Mouse (Mus musculus) lung, embryonic 16.5 days (tissue): Measurements from ENCODE around the gene Pemt. TPM values are rescaled to one million over a fixed set of nuclear protein-coding genes. Genes with fewer than 3 reads are reported as not detected.

Source experiments
- ATAC-seq: fragments of 200-750 bp; cut with Nextera tagmentation; 2 replicates; pipeline ENCODE4 v1.8.0; 2017; ENCODE audit warnings: low read depth, mild to moderate bottlenecking, moderate library complexity
- H3K27ac ChIP-seq: fragments of 300-500 bp; sonication (generic); 2 replicates; pipeline ENCODE4 v1.5.1; 2014; ENCODE audit warnings: mild to moderate bottlenecking, control low read depth, low read length
- H3K27me3 ChIP-seq: fragments of 300-500 bp; sonication (generic); 2 replicates; pipeline ENCODE4 v1.6.1; 2014; ENCODE audit warnings: low read depth, low read length, mixed read lengths; ENCODE audit not compliant: control insufficient read depth, insufficient read depth
- H3K36me3 ChIP-seq: fragments of 300-500 bp; sonication (generic); 2 replicates; pipeline ENCODE4 v1.6.1; 2014; ENCODE audit warnings: low read length; ENCODE audit not compliant: control insufficient read depth, insufficient read depth
- H3K4me1 ChIP-seq: fragments of 300-500 bp; sonication (generic); replicated peaks from 2 replicates; pipeline ENCODE4 v1.6.1; 2014; ENCODE audit warnings: low read length, mixed read lengths; ENCODE audit not compliant: control insufficient read depth, insufficient read depth
- H3K4me2 ChIP-seq: fragments of 300-500 bp; sonication (generic); 2 replicates; pipeline ENCODE4 v1.6.1; 2014; ENCODE audit warnings: low read depth, low read length, control low read depth
- H3K4me3 ChIP-seq: fragments of 300-500 bp; sonication (generic); 2 replicates; pipeline ENCODE4 v1.5.1; 2014; ENCODE audit warnings: mild to moderate bottlenecking, low read length, control low read depth
- H3K9ac ChIP-seq: fragments of 300-500 bp; sonication (generic); 2 replicates; pipeline ENCODE4 v1.6.1; 2014; ENCODE audit warnings: low read length, control low read depth
- H3K9me3 ChIP-seq: fragments of 300-500 bp; sonication (generic); 2 replicates; pipeline ENCODE4 v1.6.1; 2016; ENCODE audit warnings: low read length; ENCODE audit not compliant: control insufficient read depth
- WGBS: fragments of 180-500 bp; shearing (Covaris S2); extraction: QIAGEN DNeasy Blood & Tissue Kit; methylation state at CpG from one replicate; pipeline ENCODE4 v1.1.7; 2014; 5-methylcytosine and 5-hydroxymethylcytosine counted together
- polyA plus RNA-seq: library from polyadenylated mRNA; unstranded; fragments of >200 nt; fragmentation: Nextera tagmentation; extraction: Ambion mirVana; gene quantifications from 2 replicates; pipeline ENCODE4 v1.2.1, GENCODE M21; 2015

Gene Pemt
- polyA plus RNA-seq, 1 experiment from 2014 or later: 6.5 TPM

- Histone ChIP-seq H3K4me2 (no peak overlapping the region), H3K27me3 (no peaks in the 10 kb centered on the region), H3K36me3 (no peaks in the 10 kb centered on the region), H3K9me3 (no peaks in the 10 kb centered on the region), H3K9ac (no peak overlapping the region), H3K4me1 (no peaks in the 10 kb centered on the region), H3K4me3 (no peak overlapping the region), H3K27ac (no peak overlapping the region)
- WGBS: 61% methylated on average over 4 of the region's 4 CpGs
- ATAC-seq: no peak
These were observed 15.3 kb upstream of the Pemt start for GRCm38 (mm10) chr11:60061504-60062006.

GRCm38 (mm10) chr11:60060026-60060425 lies 13.7 kb upstream of the Pemt start:
- Histone ChIP-seq H3K4me1 (no peaks in the 10 kb centered on the region), H3K9me3 (no peaks in the 10 kb centered on the region), H3K27me3 (no peaks in the 10 kb centered on the region), H3K36me3 (no peaks in the 10 kb centered on the region), H3K9ac (no peak overlapping the region), H3K4me3 (no peak overlapping the region), H3K27ac (no peak overlapping the region), H3K4me2 (no peak overlapping the region)
- no peak for ATAC-seq
- 90% methylated on average over 2 of the region's 2 CpGs for WGBS

- ATAC-seq: no peak
- Histone ChIP-seq H3K27me3 (no peaks in the 10 kb centered on the region), H3K9ac (no peak overlapping the region), H3K4me3 (no peak overlapping the region), H3K4me2 (no peak overlapping the region), H3K36me3 (no peaks in the 10 kb centered on the region), H3K4me1 (no peaks in the 10 kb centered on the region), H3K27ac (no peak overlapping the region), H3K9me3 (no peaks in the 10 kb centered on the region)
- 61% methylated on average over 10 of the region's 10 CpGs for WGBS
These were observed 12.2 kb upstream of the Pemt start for GRCm38 (mm10) chr11:60058441-60058840.

GRCm38 (mm10) chr11:60057987-60058386 lies 11.7 kb upstream of the Pemt start:
- 71% methylated on average over 2 of the region's 2 CpGs for WGBS
- Histone ChIP-seq H3K36me3 (no peaks in the 10 kb centered on the region), H3K9ac (no peak overlapping the region), H3K27ac (no peak overlapping the region), H3K4me1 (no peaks in the 10 kb centered on the region), H3K27me3 (no peaks in the 10 kb centered on the region), H3K4me2 (no peak overlapping the region), H3K9me3 (no peaks in the 10 kb centered on the region), H3K4me3 (no peak overlapping the region)
- no peak for ATAC-seq

- 75% methylated on average over 6 of the region's 6 CpGs for whole genome bisulfite sequencing
These were observed 10.2 kb upstream of the Pemt start for GRCm38 (mm10) chr11:60056520-60056919.

GRCm38 (mm10) chr11:60048841-60049240 lies 2.6 kb upstream of the Pemt start:
- Histone ChIP-seq H3K9ac (no peak overlapping the region), H3K4me1 (peaks cover 4% of the 10 kb centered on the region; the same call in 1 of the 2 replicates), H3K9me3 (no peaks in the 10 kb centered on the region), H3K4me2 (no peak overlapping the region), H3K27ac (no peak overlapping the region), H3K27me3 (no peaks in the 10 kb centered on the region), H3K36me3 (no peaks in the 10 kb centered on the region), H3K4me3 (no peak overlapping the region)
- ATAC-seq: no peak
- WGBS: 86% methylated on average over 2 of the region's 2 CpGs

More at GRCm38 (mm10) chr11:60056520-60056919, 10.2 kb upstream of the Pemt start:
- H3K4me2 ChIP-seq: no peak overlapping the region
- H3K4me3 ChIP-seq: no peak overlapping the region
- H3K9ac ChIP-seq: no peak overlapping the region
- no peaks in the 10 kb centered on the region for H3K4me1 ChIP-seq
- ATAC-seq: no peak
- H3K27ac ChIP-seq: no peak overlapping the region
- H3K9me3 ChIP-seq: no peaks in the 10 kb centered on the region
- no peaks in the 10 kb centered on the region for H3K27me3 ChIP-seq
- H3K36me3 ChIP-seq: no peaks in the 10 kb centered on the region

GRCm38 (mm10) chr11:60045676-60046057 lies 622 bp downstream of the Pemt start:
- Histone ChIP-seq H3K4me2 (peak overlapping the region; percentile 74), H3K9ac (peak overlapping the region; percentile 75), H3K27ac (peak overlapping the region; percentile 36; the same call in 1 of the 2 replicates), H3K4me1 (peaks cover 4% of the 10 kb centered on the region; the same call in 1 of the 2 replicates), H3K4me3 (peak overlapping the region; percentile 72), H3K27me3 (no peaks in the 10 kb centered on the region), H3K36me3 (no peaks in the 10 kb centered on the region), H3K9me3 (no peaks in the 10 kb centered on the region)
- ATAC-seq: peak; percentile 32
- 5% methylated on average over 3 of the region's 3 CpGs for WGBS

- H3K27ac ChIP-seq: no peak overlapping the region
- H3K4me1 ChIP-seq: peaks cover 4% of the 10 kb centered on the region; the same call in 1 of the 2 replicates
- no peak overlapping the region for H3K4me2 ChIP-seq
- WGBS: 85% methylated on average over 1 of the region's 1 CpGs
- H3K27me3 ChIP-seq: no peaks in the 10 kb centered on the region
- no peaks in the 10 kb centered on the region for H3K9me3 ChIP-seq
- H3K4me3 ChIP-seq: no peak overlapping the region
- H3K9ac ChIP-seq: no peak overlapping the region
- H3K36me3 ChIP-seq: no peaks in the 10 kb centered on the region
- ATAC-seq: no peak
These were observed 1.5 kb downstream of the Pemt start for GRCm38 (mm10) chr11:60044777-60045176.

GRCm38 (mm10) chr11:60042277-60042676 lies 4.0 kb downstream of the Pemt start:
- no peaks in the 10 kb centered on the region for H3K9me3 ChIP-seq
- no peaks in the 10 kb centered on the region for H3K27me3 ChIP-seq
- no peak overlapping the region for H3K4me2 ChIP-seq
- H3K4me3 ChIP-seq: no peak overlapping the region
- no peak overlapping the region for H3K9ac ChIP-seq
- no peak overlapping the region for H3K27ac ChIP-seq
- no peaks in the 10 kb centered on the region for H3K36me3 ChIP-seq
- peaks cover 4% of the 10 kb centered on the region; the same call in 1 of the 2 replicates for H3K4me1 ChIP-seq
- no peak for ATAC-seq
